Mouse (Mus musculus) skeletal muscle tissue, adult 2 months (tissue): ENCODE measurements at regions not wholly inside any gene's neighbourhood (a gene's known extent, or its start where the extent isn't known, plus 50 kb on each side); places are given as distances from the start of the nearest gene placed in this dataset.

Experiments used
- DNase-seq: peaks from one replicate; pipeline ENCODE4 v3.0.0-alpha.2; 2012; ENCODE audit warnings: low read depth, low spot score

GRCm38 (mm10) chrX:6261469-6261868, 59.1 kb downstream of the Bmp15 start:
- DNase-seq, result peak; percentile 10

GRCm38 (mm10) chrX:6258523-6258922, 62.0 kb downstream of the Bmp15 start:
- no peak for DNase-seq

- no peak for DNase-seq
Observed at GRCm38 (mm10) chrX:6254058-6254457, 66.5 kb downstream of the Bmp15 start.

GRCm38 (mm10) chrX:6252873-6253272, 67.6 kb downstream of the Bmp15 start:
- DNase-seq, result no peak
